Mouse (Mus musculus) ES-CJ7 (cell line): ENCODE measurements around the gene Rnf6.
"Not testable (repeated sequence)": the region's sequence is repeated elsewhere in the genome, so short reads cannot be mapped to it uniquely, and the experiment has no call there.

ENCODE experiments used
- DNase-seq: peaks from one replicate; pipeline ENCODE4 v3.0.0; 2011; ENCODE audit warnings: low read depth, low spot score

Rnf6 gene

GRCm38 (mm10) chr5:146230864-146231654 lies 9.7 kb upstream of the Rnf6 start, which contains the start of gene Cdk8:
Gene Cdk8 (plus strand): TSS chr5:146231230.
- DNase-seq, result peak; percentile 98

- no peak for DNase-seq
These were observed 8.7 kb upstream of the Rnf6 start for GRCm38 (mm10) chr5:146229869-146230650.

- DNase-seq, result peak; percentile 50
These were observed 6.1 kb upstream of the Rnf6 start for GRCm38 (mm10) chr5:146227496-146227895.

GRCm38 (mm10) chr5:146223786-146224185 lies 2.4 kb upstream of the Rnf6 start:
- no peak for DNase-seq

- DNase-seq, result no peak
These were observed 367 bp upstream of the Rnf6 start for GRCm38 (mm10) chr5:146221722-146222121.

GRCm38 (mm10) chr5:146220501-146220878 lies 865 bp downstream of the Rnf6 start:
- no peak for DNase-seq

GRCm38 (mm10) chr5:146205537-146205936 lies 15.8 kb downstream of the Rnf6 start:
- no peak for DNase-seq

- DNase-seq, result peak; percentile 20
These were observed 17.4 kb downstream of the Rnf6 start for GRCm38 (mm10) chr5:146203921-146204320.

- peak; percentile 37 for DNase-seq
These were observed 20.8 kb downstream of the Rnf6 start for GRCm38 (mm10) chr5:146200580-146200979.

GRCm38 (mm10) chr5:146199540-146199939 lies 21.8 kb downstream of the Rnf6 start:
- peak; percentile 36 for DNase-seq

- no peak for DNase-seq
These were observed 22.3 kb downstream of the Rnf6 start for GRCm38 (mm10) chr5:146199073-146199472.

GRCm38 (mm10) chr5:146193360-146193759 lies 28.0 kb downstream of the Rnf6 start:
- no peak for DNase-seq

GRCm38 (mm10) chr5:146190501-146191269 lies 30.7 kb downstream of the Rnf6 start:
- DNase-seq, result no peak

GRCm38 (mm10) chr5:146190093-146190492 lies 31.3 kb downstream of the Rnf6 start:
- DNase-seq, result no peak

- DNase-seq, result no peak
These were observed 32.6 kb downstream of the Rnf6 start for GRCm38 (mm10) chr5:146188712-146189111.

GRCm38 (mm10) chr5:146188144-146188543 lies 33.2 kb downstream of the Rnf6 start:
- DNase-seq, result no peak

GRCm38 (mm10) chr5:146187441-146187840 lies 33.9 kb downstream of the Rnf6 start:
- DNase-seq, result peak; percentile 61

GRCm38 (mm10) chr5:146185204-146185603 lies 36.2 kb downstream of the Rnf6 start, which contains the start of gene 1700001J03Rik:
Gene 1700001J03Rik (minus strand): TSS chr5:146185304.
- not testable (repeated sequence) for DNase-seq

- not testable (repeated sequence) for DNase-seq
These were observed 48.6 kb downstream of the Rnf6 start for GRCm38 (mm10) chr5:146172744-146173143.

GRCm38 (mm10) chr5:146170621-146171020 lies 50.7 kb downstream of the Rnf6 start, which contains the start of gene Gm6309:
Gene Gm6309 (minus strand): TSS chr5:146170721.
- DNase-seq, result not testable (repeated sequence)

GRCm38 (mm10) chr5:146160439-146160838 lies 60.9 kb downstream of the Rnf6 start, which contains the start of gene Gm5565:
Gene Gm5565 (minus strand): TSS chr5:146160539.
- not testable (repeated sequence) for DNase-seq
